Mouse (Mus musculus) stomach, postnatal 0 days (tissue): ENCODE data around the gene Stom. TPM values are rescaled to one million over a fixed set of nuclear protein-coding genes. Genes with fewer than 3 reads are reported as not detected.

Source experiments
- ATAC-seq: fragments of 200-750 bp; cut with Nextera tagmentation; 2 replicates; pipeline ENCODE4 v1.8.0; 2017; ENCODE audit not compliant: low FRiP score, low TSS enrichment
- DNase-seq: peaks from one replicate; pipeline ENCODE4 v3.0.0-alpha.2; 2016; ENCODE audit warnings: low spot score
- H3K27ac ChIP-seq: fragments of 300-500 bp; sonication (generic); replicated peaks from 2 replicates; pipeline ENCODE4 v1.5.1; 2014; ENCODE audit warnings: mild to moderate bottlenecking, control low read depth
- H3K27me3 ChIP-seq: fragments of 300-500 bp; sonication (generic); 2 replicates; pipeline ENCODE4 v1.6.1; 2014; ENCODE audit warnings: low read length; ENCODE audit not compliant: control insufficient read depth, insufficient read depth
- H3K36me3 ChIP-seq: fragments of 300-500 bp; sonication (generic); 2 replicates; pipeline ENCODE4 v1.6.1; 2014; ENCODE audit warnings: low read length, mixed read lengths; ENCODE audit not compliant: control insufficient read depth, insufficient read depth
- H3K4me1 ChIP-seq: fragments of 300-500 bp; sonication (generic); replicated peaks from 2 replicates; pipeline ENCODE4 v1.6.1; 2014; ENCODE audit warnings: antibody characterized with exemption; ENCODE audit not compliant: control insufficient read depth, insufficient read depth
- H3K4me2 ChIP-seq: fragments of 300-500 bp; sonication (generic); replicated peaks from 2 replicates; pipeline ENCODE4 v1.6.1; 2014; ENCODE audit warnings: low read depth, mild to moderate bottlenecking, control low read depth, moderate library complexity
- H3K4me3 ChIP-seq: fragments of 300-500 bp; sonication (generic); 2 replicates; pipeline ENCODE4 v1.5.1; 2014; ENCODE audit warnings: low read depth, low read length, control low read depth
- H3K9ac ChIP-seq: fragments of 300-500 bp; sonication (generic); 2 replicates; pipeline ENCODE4 v1.6.1; 2014; ENCODE audit warnings: mild to moderate bottlenecking, low read length, control low read depth, mixed read lengths
- H3K9me3 ChIP-seq: fragments of 300-500 bp; sonication (generic); 2 replicates; pipeline ENCODE4 v1.6.1; 2016; ENCODE audit warnings: low read length; ENCODE audit not compliant: control insufficient read depth
- CTCF ChIP-seq: IDR thresholded peaks from 2 replicates; pipeline ENCODE4 v1.5.1; 2016; ENCODE audit warnings: antibody characterized with exemption, low read depth, mild to moderate bottlenecking, moderate library complexity
- EP300 ChIP-seq: optimal IDR thresholded peaks from 2 replicates; pipeline ENCODE3; 2016; ENCODE audit warnings: antibody characterized with exemption
- WGBS: fragments of 180-500 bp; shearing (Covaris S2); extraction: QIAGEN DNeasy Blood & Tissue Kit; methylation state at CpG from one replicate; pipeline ENCODE4 v1.1.7; 2014; 5-methylcytosine and 5-hydroxymethylcytosine counted together
- polyA plus RNA-seq: library from polyadenylated mRNA; unstranded; fragments of >200 nt; fragmentation: Nextera tagmentation; extraction: Ambion mirVana; gene quantifications from 2 replicates; pipeline ENCODE4 v1.2.1, GENCODE M21; 2015

The Stom gene
- polyA plus RNA-seq, 1 experiment from 2014 or later: 53.5 TPM

GRCm38 (mm10) chr2:35317604-35318003, 19.2 kb downstream of the Stom start:
- Histone ChIP-seq H3K9ac (no peak overlapping the region), H3K4me3 (no peak overlapping the region), H3K9me3 (no peaks in the 10 kb centered on the region), H3K27ac (no peak overlapping the region), H3K4me1 (no peaks in the 10 kb centered on the region), H3K36me3 (peaks cover 13% of the 10 kb centered on the region), H3K4me2 (no peak overlapping the region), H3K27me3 (no peaks in the 10 kb centered on the region)
- TF ChIP-seq EP300 (no peak), CTCF (no peak)
- ATAC-seq: no peak
- no peak for DNase-seq
- 86% methylated on average over 4 of the region's 4 CpGs for WGBS

DNA sequence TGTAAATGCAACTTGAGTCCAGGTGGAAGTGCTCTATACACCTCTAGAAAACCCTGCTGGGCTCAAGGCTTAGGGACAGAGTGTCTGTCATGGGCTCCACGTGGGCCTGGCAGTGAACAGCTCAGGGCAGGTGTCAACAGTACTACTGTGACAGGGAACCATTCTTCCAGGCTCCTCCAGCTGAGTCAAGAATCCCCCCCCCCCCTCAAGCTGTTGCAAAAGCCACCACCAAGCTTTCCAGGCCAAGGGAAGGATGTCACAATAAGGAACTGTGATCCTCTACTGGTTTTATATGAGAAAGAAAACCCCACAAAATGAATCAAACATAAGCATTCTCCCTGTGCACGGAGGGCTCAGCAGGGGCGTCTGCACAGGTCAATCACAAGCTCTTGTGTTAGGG, 22.5 kb downstream of the Stom start:
- Histone ChIP-seq H3K36me3 (peaks cover 6% of the 10 kb centered on the region; the same call in 1 of the 2 replicates), H3K9me3 (no peaks in the 10 kb centered on the region), H3K4me1 (no peaks in the 10 kb centered on the region), H3K4me2 (no peak overlapping the region), H3K27me3 (no peaks in the 10 kb centered on the region), H3K9ac (no peak overlapping the region), H3K4me3 (no peak overlapping the region), H3K27ac (no peak overlapping the region)
- no peak for DNase-seq
- no peak for TF ChIP-seq CTCF
- TF ChIP-seq EP300: no peak
- WGBS: 52% methylated on average over 3 of the region's 3 CpGs
- no peak for ATAC-seq

- TF ChIP-seq CTCF (no peak), EP300 (no peak)
- H3K36me3 ChIP-seq: peaks cover 6% of the 10 kb centered on the region; the same call in 1 of the 2 replicates
- DNase-seq: peak; percentile 27
- peak; percentile 73 for ATAC-seq
- H3K27ac ChIP-seq: peak overlapping the region; percentile 1; the same call in 1 of the 2 replicates
- no peaks in the 10 kb centered on the region for H3K4me1 ChIP-seq
- H3K4me3 ChIP-seq: no peak overlapping the region
- 61% methylated on average over 4 of the region's 4 CpGs for WGBS
- H3K4me2 ChIP-seq: no peak overlapping the region
- no peaks in the 10 kb centered on the region for H3K27me3 ChIP-seq
- no peak overlapping the region for H3K9ac ChIP-seq
- H3K9me3 ChIP-seq: no peaks in the 10 kb centered on the region
These were observed 26.8 kb downstream of the Stom start for GRCm38 (mm10) chr2:35309906-35310493.

DNA sequence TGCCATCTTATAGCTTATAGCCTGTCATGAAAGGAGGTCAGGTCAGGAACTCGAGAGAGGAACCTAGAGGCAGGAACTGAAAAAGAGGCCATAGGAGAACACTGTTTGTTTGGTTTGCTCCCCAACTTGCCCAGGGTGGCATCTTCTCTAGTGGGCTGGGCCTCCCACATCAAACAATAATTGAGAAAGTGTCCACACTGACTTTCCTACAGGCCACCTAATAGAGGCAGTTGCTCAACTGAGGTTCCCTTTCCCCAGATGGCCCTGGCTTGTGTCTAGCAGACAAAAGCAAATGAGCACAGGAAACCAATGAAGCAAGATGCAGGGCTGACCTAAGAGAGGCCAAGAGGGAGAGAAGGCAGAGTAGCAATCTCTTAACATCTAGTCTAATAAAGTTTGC, 28.6 kb downstream of the Stom start:
- Histone ChIP-seq H3K27me3 (no peaks in the 10 kb centered on the region), H3K4me1 (no peaks in the 10 kb centered on the region), H3K4me3 (no peak overlapping the region), H3K27ac (no peak overlapping the region), H3K9ac (no peak overlapping the region), H3K36me3 (peaks cover 10% of the 10 kb centered on the region; the same call in 1 of the 2 replicates), H3K9me3 (no peaks in the 10 kb centered on the region), H3K4me2 (no peak overlapping the region)
- ATAC-seq (no peak), DNase-seq (no peak)
- 42% methylated on average over 1 of the region's 1 CpGs for WGBS
- TF ChIP-seq CTCF: no peak
- TF ChIP-seq EP300: no peak

GRCm38 (mm10) chr2:35302049-35302885, 34.5 kb downstream of the Stom start:
- Histone ChIP-seq H3K27me3 (no peaks in the 10 kb centered on the region), H3K4me3 (no peak overlapping the region), H3K36me3 (peaks cover 15% of the 10 kb centered on the region; the same call in 1 of the 2 replicates), H3K9ac (peak overlapping the region; percentile 31; the same call in 1 of the 2 replicates), H3K9me3 (no peaks in the 10 kb centered on the region), H3K4me2 (no peak overlapping the region), H3K4me1 (no peaks in the 10 kb centered on the region), H3K27ac (peak overlapping the region; percentile 88)
- no peak for TF ChIP-seq CTCF
- TF ChIP-seq EP300: peak; percentile 91
- no peak for DNase-seq
- ATAC-seq: peak; percentile 77
- WGBS: 55% methylated on average over 13 of the region's 13 CpGs

DNA sequence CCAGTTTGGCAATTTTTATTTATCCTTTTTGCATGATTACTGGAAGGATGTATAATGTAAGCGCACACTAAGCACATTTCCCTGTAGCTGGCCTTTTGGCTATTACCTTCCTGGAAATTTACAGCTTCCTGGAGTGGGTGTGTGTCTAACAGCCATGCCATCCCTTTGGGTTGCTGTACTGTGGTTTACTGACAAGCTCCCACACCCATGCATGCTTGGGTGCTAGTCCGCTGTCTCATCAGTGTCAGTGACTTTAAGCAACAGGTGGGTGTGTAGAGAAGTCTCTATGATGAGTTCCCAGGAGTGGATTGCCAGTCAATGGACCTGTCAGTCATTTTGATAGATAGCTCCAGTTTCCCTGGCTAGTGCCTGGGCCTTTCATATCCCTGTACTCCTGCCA, 37.3 kb downstream of the Stom start:
- ATAC-seq (no peak), DNase-seq (no peak)
- no peak overlapping the region; the same call in 1 of the 2 replicates for H3K27ac ChIP-seq
- TF ChIP-seq EP300 (no peak), CTCF (no peak)
- no peak overlapping the region for H3K9ac ChIP-seq
- no peak overlapping the region for H3K4me3 ChIP-seq
- H3K36me3 ChIP-seq: peaks cover 12% of the 10 kb centered on the region
- H3K9me3 ChIP-seq: no peaks in the 10 kb centered on the region
- no peaks in the 10 kb centered on the region for H3K27me3 ChIP-seq
- 80% methylated on average over 2 of the region's 2 CpGs for WGBS
- no peak overlapping the region for H3K4me2 ChIP-seq
- H3K4me1 ChIP-seq: no peaks in the 10 kb centered on the region
